Mouse (Mus musculus): ENCODE measurements around the gene 4930523C07Rik. TPM values are rescaled to one million over a fixed set of nuclear protein-coding genes. Genes with fewer than 3 reads are reported as not detected.

4930523C07Rik gene
- polyA plus RNA-seq, 1 experiment from 2014 or later = 9.6 TPM

DNA sequence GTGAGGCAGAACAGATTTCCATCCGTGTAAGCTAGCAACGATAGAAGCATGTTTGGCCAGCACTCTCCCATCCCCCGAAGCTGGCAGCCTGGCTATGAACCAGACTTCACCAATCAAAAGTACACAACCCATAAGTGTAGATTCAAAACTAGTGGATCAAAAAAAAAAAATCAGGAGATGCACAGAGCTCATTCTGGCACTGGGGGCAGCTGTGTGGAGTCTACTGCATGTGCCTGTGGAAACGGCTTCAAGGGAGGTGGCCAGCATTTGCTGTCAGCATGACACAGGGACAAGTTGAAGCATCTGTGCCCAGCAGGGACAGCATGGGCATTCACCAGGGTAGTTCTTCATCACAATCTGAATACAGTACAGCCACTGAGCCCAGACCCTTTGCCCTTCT lies 16.2 kb upstream of the 4930523C07Rik start:
- Histone ChIP-seq H3K4me2 (no peak overlapping the region), H3K27me3 (replicated peaks) (no peaks in the 10 kb centered on the region), H3K27ac (ENCODE audit: poor library complexity, severe bottlenecking) (no peak overlapping the region), H3K9ac (no peak overlapping the region), H3K4me1 (replicated peaks) (peaks cover 6% of the 10 kb centered on the region; the same call in 1 of the 2 replicates), H3K4me3 (no peak overlapping the region), H3K36me3 (no peaks in the 10 kb centered on the region), H3K9me3 (replicated peaks) (0 out of 2 replicates have a peak, but pooled peaks cover 3% of the 10 kb centered on the region)
- ATAC-seq (ENCODE audit: insufficient number of reproducible peaks, low FRiP score) = no peak
- WGBS = 44% methylated on average over 4 of the region's 4 CpGs

DNA sequence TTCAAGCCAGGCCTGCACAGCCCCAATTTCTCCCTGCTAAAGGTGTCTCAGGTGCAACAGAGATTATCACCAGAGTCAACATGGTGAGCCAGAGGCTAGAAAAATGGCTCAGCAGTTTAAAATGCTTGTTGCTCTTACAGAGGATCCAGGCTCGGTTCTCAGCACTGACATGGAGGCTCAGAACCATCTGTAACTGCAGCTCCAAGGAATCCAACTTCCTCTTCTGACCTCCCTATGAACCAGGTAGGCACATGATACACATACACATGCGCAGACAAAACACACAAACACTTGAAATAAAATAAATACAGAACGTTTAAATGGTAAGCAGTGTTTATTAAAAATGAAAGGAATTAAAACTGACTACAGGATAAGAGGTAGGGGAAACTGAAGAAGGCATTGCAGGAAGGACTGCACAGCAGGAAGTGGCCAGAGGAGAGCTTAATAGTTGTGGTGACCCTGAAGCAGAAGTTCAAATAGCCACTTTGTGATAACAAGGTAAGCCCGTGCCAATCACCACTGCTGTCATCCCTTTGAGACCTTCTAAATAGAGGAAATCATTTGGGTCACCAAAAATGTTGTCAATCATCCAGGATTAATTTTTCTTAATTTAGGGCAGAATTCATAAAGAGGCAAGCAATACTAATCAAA lies 10.1 kb upstream of the 4930523C07Rik start:
- WGBS = 71% methylated on average over 4 of the region's 4 CpGs
- Histone ChIP-seq H3K9me3 (replicated peaks) (no peaks in the 10 kb centered on the region), H3K4me3 (no peak overlapping the region), H3K4me2 (no peak overlapping the region), H3K27me3 (replicated peaks) (no peaks in the 10 kb centered on the region), H3K36me3 (no peaks in the 10 kb centered on the region), H3K27ac (ENCODE audit: poor library complexity, severe bottlenecking) (no peak overlapping the region), H3K4me1 (replicated peaks) (peaks cover 16% of the 10 kb centered on the region), H3K9ac (no peak overlapping the region)
- no peak for ATAC-seq (ENCODE audit: insufficient number of reproducible peaks, low FRiP score)

DNA sequence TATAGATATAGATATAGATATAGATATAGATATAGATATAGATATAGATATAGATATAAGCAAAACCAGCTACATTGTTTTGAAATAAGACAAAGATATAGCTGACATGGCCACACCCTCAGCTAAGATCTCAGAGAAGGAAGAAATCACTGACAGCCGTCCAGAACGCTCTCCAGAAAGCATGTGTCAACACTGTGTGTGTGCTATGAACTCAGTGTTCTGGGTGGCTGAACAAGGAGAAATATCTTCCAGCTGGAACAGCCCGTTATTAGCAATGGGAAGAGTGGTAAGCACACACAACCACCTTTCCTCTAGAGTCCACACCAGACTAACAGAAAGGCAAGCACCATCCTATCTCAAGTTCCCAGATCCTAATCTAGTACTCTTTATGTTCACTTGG lies 8.6 kb upstream of the 4930523C07Rik start:
- H3K27me3 ChIP-seq (replicated peaks) = no peaks in the 10 kb centered on the region
- H3K4me3 ChIP-seq = no peak overlapping the region
- ATAC-seq (ENCODE audit: insufficient number of reproducible peaks, low FRiP score) = no peak
- H3K9me3 ChIP-seq (replicated peaks) = no peaks in the 10 kb centered on the region
- no peak overlapping the region for H3K4me2 ChIP-seq
- peaks cover 16% of the 10 kb centered on the region for H3K4me1 ChIP-seq (replicated peaks)
- 40% methylated on average over 3 of the region's 3 CpGs for WGBS
- no peaks in the 10 kb centered on the region for H3K36me3 ChIP-seq
- H3K27ac ChIP-seq (ENCODE audit: poor library complexity, severe bottlenecking) = no peak overlapping the region
- no peak overlapping the region for H3K9ac ChIP-seq

DNA sequence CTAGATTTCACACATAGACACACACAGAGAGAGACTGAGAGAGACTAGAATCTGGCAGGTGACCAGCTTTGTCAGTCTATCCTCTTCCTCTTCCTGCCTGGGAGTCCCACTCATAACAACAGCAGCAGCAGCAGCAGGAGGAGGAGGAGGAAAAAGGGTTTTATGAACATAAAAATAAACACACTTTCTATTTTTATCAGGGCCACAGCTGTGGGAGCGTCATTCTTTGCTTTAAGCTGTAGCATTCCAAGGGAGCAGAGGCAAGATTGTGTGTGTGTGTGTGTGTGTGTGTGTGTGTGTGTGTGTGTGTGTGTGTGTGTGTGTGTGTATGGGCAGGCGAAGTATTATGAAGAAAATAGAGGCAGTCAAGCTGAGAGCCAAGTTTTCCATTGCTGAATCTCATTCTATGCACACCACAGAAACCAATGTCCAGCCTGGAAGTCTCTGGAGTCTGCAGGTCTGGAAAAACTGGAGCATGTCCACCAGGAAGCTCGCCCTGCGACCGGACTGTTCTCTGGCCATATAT lies 7.1 kb upstream of the 4930523C07Rik start:
- H3K27me3 ChIP-seq (replicated peaks) = no peaks in the 10 kb centered on the region
- H3K9ac ChIP-seq = no peak overlapping the region
- no peaks in the 10 kb centered on the region for H3K9me3 ChIP-seq (replicated peaks)
- H3K4me2 ChIP-seq = no peak overlapping the region
- WGBS = 64% methylated on average over 5 of the region's 5 CpGs
- H3K36me3 ChIP-seq = no peaks in the 10 kb centered on the region
- peak overlapping the region; percentile 10; the same call in 1 of the 2 replicates for H3K27ac ChIP-seq (ENCODE audit: poor library complexity, severe bottlenecking)
- ATAC-seq (ENCODE audit: insufficient number of reproducible peaks, low FRiP score) = peak; percentile 48; the same call in 1 of the 2 replicates
- H3K4me3 ChIP-seq = no peak overlapping the region
- H3K4me1 ChIP-seq (replicated peaks) = peaks cover 16% of the 10 kb centered on the region

DNA sequence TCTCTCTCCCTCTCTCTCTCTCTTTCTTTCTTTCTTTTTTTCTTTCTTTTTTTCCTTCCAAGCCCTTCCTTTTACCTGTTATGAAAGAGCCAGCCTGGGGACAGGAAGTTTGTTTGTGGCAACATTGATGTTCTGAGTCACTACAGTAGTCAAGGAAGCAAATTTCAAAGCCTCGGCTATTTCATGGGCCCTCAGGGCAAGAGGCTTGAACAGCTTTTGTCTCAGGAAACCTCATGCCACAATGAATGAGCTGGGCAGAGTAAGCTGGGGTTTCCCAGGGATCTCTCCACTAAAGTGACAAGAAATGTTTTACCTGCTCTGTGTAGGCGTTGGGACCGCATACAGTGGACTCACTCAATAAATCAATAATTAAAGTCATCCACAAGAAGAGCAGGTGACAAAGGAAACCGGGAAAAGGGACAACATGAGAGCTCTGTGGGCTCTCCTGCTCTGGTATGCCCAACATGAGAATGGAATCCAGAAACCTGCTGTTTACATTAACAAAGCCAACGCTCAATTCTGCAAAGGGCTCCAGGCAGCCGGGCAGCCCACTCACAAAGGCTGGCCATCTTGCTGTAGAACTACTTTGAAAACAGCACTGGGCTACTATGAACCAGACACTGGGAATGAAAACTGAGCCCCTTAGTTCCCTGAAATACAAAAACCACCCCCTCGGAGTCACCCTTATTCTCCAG lies 4.1 kb upstream of the 4930523C07Rik start:
- Histone ChIP-seq H3K27me3 (replicated peaks) (no peaks in the 10 kb centered on the region), H3K9ac (no peak overlapping the region), H3K36me3 (no peaks in the 10 kb centered on the region), H3K27ac (ENCODE audit: poor library complexity, severe bottlenecking) (no peak overlapping the region), H3K4me2 (no peak overlapping the region), H3K4me3 (no peak overlapping the region), H3K4me1 (replicated peaks) (peaks cover 23% of the 10 kb centered on the region), H3K9me3 (replicated peaks) (no peaks in the 10 kb centered on the region)
- WGBS = 73% methylated on average over 7 of the region's 7 CpGs
- no peak for ATAC-seq (ENCODE audit: insufficient number of reproducible peaks, low FRiP score)

DNA sequence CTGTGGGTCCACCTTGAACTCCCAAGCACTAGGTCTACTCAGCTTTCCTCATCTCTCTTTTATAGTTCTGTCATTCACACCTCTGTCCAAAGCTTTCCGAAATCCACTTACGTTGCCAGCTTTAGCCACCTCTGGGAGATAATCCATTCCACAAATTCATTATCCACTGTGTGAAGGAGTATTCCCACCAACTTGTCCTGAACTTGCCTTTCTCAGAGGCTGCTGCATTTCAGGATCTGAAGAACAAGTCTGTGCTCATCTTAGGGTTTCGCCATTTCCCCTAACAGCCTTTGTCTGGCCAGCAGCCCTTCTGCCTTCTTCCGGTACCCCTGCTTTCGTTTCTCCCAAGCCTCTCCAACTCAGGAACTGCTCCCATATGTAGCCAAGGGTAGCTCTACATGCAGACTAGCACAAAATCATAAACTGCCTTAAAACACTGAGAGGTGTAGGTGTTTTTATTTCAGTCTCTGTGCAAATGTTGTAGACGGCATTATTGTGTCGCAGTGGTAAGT lies 2.9 kb upstream of the 4930523C07Rik start:
- H3K27ac ChIP-seq (ENCODE audit: poor library complexity, severe bottlenecking) = no peak overlapping the region
- H3K9ac ChIP-seq = no peak overlapping the region
- WGBS = 89% methylated on average over 7 of the region's 7 CpGs
- H3K4me3 ChIP-seq = no peak overlapping the region
- H3K4me1 ChIP-seq (replicated peaks) = peaks cover 23% of the 10 kb centered on the region
- H3K36me3 ChIP-seq = no peaks in the 10 kb centered on the region
- H3K27me3 ChIP-seq (replicated peaks) = no peaks in the 10 kb centered on the region
- no peak overlapping the region for H3K4me2 ChIP-seq
- ATAC-seq (ENCODE audit: insufficient number of reproducible peaks, low FRiP score) = no peak
- no peaks in the 10 kb centered on the region for H3K9me3 ChIP-seq (replicated peaks)

DNA sequence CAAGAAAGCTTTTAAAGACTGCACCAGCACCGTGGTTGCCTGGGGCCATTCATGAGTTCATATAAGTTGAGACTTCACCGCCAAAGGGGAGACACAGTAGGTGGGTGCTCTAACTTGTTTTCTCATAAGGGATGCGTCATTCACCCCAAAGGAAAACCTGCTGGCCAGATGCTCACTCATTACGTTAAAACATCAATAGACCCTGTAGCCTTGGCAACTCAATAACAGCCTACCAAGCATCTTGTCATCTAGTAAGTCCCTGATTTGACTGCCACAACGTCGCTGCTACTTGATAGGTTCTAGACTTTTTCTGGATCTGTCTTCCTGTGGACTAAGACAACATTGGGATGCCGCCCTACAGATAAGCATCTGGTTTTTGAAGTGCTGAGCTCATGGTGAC lies 1.8 kb upstream of the 4930523C07Rik start:
- H3K9ac ChIP-seq = no peak overlapping the region
- no peak for ATAC-seq (ENCODE audit: insufficient number of reproducible peaks, low FRiP score)
- no peak overlapping the region for H3K4me3 ChIP-seq
- H3K27ac ChIP-seq (ENCODE audit: poor library complexity, severe bottlenecking) = no peak overlapping the region
- no peak overlapping the region for H3K4me2 ChIP-seq
- peaks cover 22% of the 10 kb centered on the region for H3K4me1 ChIP-seq (replicated peaks)
- H3K36me3 ChIP-seq = no peaks in the 10 kb centered on the region
- H3K9me3 ChIP-seq (replicated peaks) = no peaks in the 10 kb centered on the region
- WGBS = 76% methylated on average over 7 of the region's 7 CpGs
- no peaks in the 10 kb centered on the region for H3K27me3 ChIP-seq (replicated peaks)

DNA sequence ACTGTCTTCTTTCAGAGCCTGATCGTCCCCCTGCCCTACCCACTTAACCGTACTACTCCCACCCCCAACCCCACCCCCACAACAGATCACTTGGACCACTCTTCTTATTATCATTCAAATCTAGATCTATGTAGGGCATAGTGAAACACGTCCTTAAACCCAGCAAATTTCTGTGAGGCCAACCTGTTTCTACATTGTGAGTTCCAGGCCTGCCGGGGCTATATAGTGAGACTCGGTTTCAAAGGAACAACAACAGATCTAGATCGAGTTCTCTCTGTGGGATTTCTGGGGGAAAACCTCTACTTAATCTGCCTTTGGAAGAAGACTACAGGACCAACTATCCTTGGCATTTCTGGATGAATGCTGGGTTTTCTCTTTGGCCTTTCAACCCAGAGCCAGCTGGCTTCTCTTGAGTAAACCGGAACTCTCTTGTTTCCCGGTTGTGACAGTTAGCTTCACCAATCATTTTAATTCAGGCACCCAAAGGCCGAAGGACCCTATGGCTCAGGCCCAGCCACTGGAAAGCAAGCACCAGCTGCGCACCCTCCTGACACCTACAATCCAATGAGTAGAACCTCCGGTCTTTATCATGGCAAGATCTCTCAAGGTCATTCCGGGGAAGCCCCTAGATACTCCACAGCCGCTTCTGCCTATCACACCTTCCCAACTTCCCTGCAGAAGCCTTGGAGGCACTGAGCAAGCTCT lies 759 bp upstream of the 4930523C07Rik start:
- Histone ChIP-seq H3K4me2 (peak overlapping the region; percentile 93), H3K4me1 (replicated peaks) (peaks cover 23% of the 10 kb centered on the region), H3K4me3 (peak overlapping the region; percentile 61), H3K36me3 (no peaks in the 10 kb centered on the region), H3K9ac (peak overlapping the region; percentile 70; the same call in 1 of the 2 replicates), H3K9me3 (replicated peaks) (no peaks in the 10 kb centered on the region), H3K27me3 (replicated peaks) (no peaks in the 10 kb centered on the region), H3K27ac (ENCODE audit: poor library complexity, severe bottlenecking) (no peak overlapping the region)
- ATAC-seq (ENCODE audit: insufficient number of reproducible peaks, low FRiP score) = no peak
- 78% methylated on average over 13 of the region's 13 CpGs for whole genome bisulfite sequencing

DNA sequence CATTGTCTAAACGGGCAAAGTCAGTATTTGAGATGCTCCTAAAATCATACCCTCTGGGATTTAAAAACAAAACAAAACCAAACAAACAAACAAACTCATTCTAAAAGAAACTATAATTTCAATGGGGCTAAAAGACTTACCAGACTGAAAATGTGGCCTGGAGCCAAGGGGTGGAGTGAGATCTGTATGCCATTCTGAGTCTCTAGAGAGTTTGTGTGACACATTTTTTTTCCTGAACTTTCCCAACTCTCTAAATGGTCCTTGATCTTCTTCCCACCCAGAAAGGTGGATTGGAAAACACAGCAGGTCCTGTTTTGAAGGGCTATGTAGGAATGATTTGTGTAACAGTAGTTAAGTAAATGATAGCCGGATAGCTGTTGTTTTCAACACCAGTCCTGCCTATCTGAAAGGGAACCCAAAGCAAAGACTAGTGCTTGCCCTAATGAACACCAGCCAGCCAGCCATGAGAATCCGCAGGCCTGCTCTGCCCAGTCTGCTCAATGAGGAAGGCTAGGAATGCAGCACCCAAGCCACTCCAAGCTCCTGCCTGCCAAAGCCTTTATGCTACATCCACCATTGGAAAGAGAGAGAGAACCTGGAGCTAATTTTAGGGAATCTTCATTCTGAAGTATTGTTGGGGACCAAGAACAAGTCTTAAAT lies 1.0 kb downstream of the 4930523C07Rik start:
- Histone ChIP-seq H3K4me2 (peak overlapping the region; percentile 93), H3K4me3 (peak overlapping the region; percentile 61), H3K4me1 (replicated peaks) (peaks cover 38% of the 10 kb centered on the region), H3K27me3 (replicated peaks) (no peaks in the 10 kb centered on the region), H3K36me3 (no peaks in the 10 kb centered on the region), H3K27ac (ENCODE audit: poor library complexity, severe bottlenecking) (peak overlapping the region; percentile 15; the same call in 1 of the 2 replicates), H3K9me3 (replicated peaks) (no peaks in the 10 kb centered on the region), H3K9ac (peak overlapping the region; percentile 70; the same call in 1 of the 2 replicates)
- ATAC-seq (ENCODE audit: insufficient number of reproducible peaks, low FRiP score) = no peak
- 53% methylated on average over 3 of the region's 3 CpGs for WGBS

DNA sequence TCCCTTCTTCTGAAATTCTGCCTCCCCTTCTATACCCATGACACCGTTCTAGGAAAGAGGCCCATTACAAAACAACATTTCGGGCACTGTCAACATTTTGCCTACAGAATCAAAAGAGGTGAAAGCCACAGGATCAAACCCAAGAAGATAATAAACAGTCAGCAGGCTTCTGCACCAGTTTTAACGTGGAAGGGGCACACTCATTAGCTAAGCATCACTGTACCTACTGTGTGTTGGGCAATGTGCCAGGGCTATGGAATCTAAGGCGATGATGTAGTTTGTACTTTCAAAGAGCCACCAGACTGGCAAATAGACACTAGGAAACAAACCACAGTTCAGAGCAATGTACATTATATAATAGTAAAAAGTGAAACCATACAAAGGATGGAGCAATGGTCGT lies 1.8 kb downstream of the 4930523C07Rik start:
- Histone ChIP-seq H3K27ac (ENCODE audit: poor library complexity, severe bottlenecking) (no peak overlapping the region), H3K27me3 (replicated peaks) (no peaks in the 10 kb centered on the region), H3K36me3 (no peaks in the 10 kb centered on the region), H3K4me1 (replicated peaks) (peaks cover 40% of the 10 kb centered on the region), H3K9me3 (replicated peaks) (no peaks in the 10 kb centered on the region), H3K4me2 (no peak overlapping the region; the same call in 1 of the 2 replicates), H3K4me3 (no peak overlapping the region), H3K9ac (no peak overlapping the region)
- ATAC-seq (ENCODE audit: insufficient number of reproducible peaks, low FRiP score) = no peak
- WGBS = 81% methylated on average over 5 of the region's 5 CpGs

Measured in heart, embryonic 12.5 days (tissue).